Mouse (Mus musculus) urinary bladder, adult 2 months (tissue): ENCODE data around the gene Scaper. TPM values are rescaled to one million over a fixed set of nuclear protein-coding genes. Genes with fewer than 3 reads are reported as not detected.

ENCODE experiments used
- DNase-seq: peaks from one replicate; pipeline ENCODE4 v3.0.0; 2022; ENCODE audit warnings: low spot score
- polyA plus RNA-seq: library from polyadenylated mRNA; depleted of rRNA; stranded (reverse); fragments of >200 nt; gene quantifications from 2 replicates; pipeline ENCODE4 v1.2.3, GENCODE M21; 2012; rRNA removed

Gene Scaper
- 5.2 and 7.3 TPM in 2 replicates for polyA plus RNA-seq

GRCm38 (mm10) chr9:55937664-55938617 lies at the start of gene Scaper:
Gene Scaper, minus strand, starts transcription at chr9:55938119.
- DNase-seq, result peak; percentile 73

- no peak for DNase-seq
Measured at GRCm38 (mm10) chr9:55946819-55947218, 8.9 kb upstream of the Scaper start.

GRCm38 (mm10) chr9:55941356-55941755 lies 3.4 kb upstream of the Scaper start:
- no peak for DNase-seq

GRCm38 (mm10) chr9:55938618-55938985 lies 683 bp upstream of the Scaper start:
- DNase-seq, result no peak

- no peak for DNase-seq
Measured at GRCm38 (mm10) chr9:55937224-55937663, 675 bp downstream of the Scaper start.

GRCm38 (mm10) chr9:55932482-55932881 lies 5.4 kb downstream of the Scaper start:
- DNase-seq, result no peak

GRCm38 (mm10) chr9:55918579-55918978 lies 19.3 kb downstream of the Scaper start:
- no peak for DNase-seq

- DNase-seq, result no peak
Measured at GRCm38 (mm10) chr9:55916751-55917150, 21.2 kb downstream of the Scaper start.

GRCm38 (mm10) chr9:55911481-55911880 lies 26.4 kb downstream of the Scaper start:
- DNase-seq, result no peak

- DNase-seq, result no peak
Measured at GRCm38 (mm10) chr9:55902964-55903363, 35.0 kb downstream of the Scaper start.

- no peak for DNase-seq
Measured at GRCm38 (mm10) chr9:55901588-55901987, 36.3 kb downstream of the Scaper start.

- no peak for DNase-seq
Measured at GRCm38 (mm10) chr9:55900531-55900930, 37.4 kb downstream of the Scaper start.

- no peak for DNase-seq
Measured at GRCm38 (mm10) chr9:55878066-55878465, 59.9 kb downstream of the Scaper start.

GRCm38 (mm10) chr9:55789442-55789841 lies 148.5 kb downstream of the Scaper start:
- no peak for DNase-seq

GRCm38 (mm10) chr9:55712016-55712415 lies 225.9 kb downstream of the Scaper start:
- no peak for DNase-seq

GRCm38 (mm10) chr9:55710553-55710952 lies 227.4 kb downstream of the Scaper start:
- DNase-seq, result no peak

GRCm38 (mm10) chr9:55706603-55707002 lies 231.3 kb downstream of the Scaper start:
- no peak for DNase-seq

- DNase-seq, result no peak
Measured at GRCm38 (mm10) chr9:55695307-55695706, 242.6 kb downstream of the Scaper start.

- no peak for DNase-seq
Measured at GRCm38 (mm10) chr9:55677099-55677498, 260.8 kb downstream of the Scaper start.

- DNase-seq, result no peak
Measured at GRCm38 (mm10) chr9:55646444-55646843, 291.5 kb downstream of the Scaper start.

- DNase-seq, result no peak
Measured at GRCm38 (mm10) chr9:55626990-55627389, 310.9 kb downstream of the Scaper start.

- no peak for DNase-seq
Measured at GRCm38 (mm10) chr9:55614711-55615110, 323.2 kb downstream of the Scaper start.

GRCm38 (mm10) chr9:55609751-55610150 lies 328.2 kb downstream of the Scaper start:
- no peak for DNase-seq
